Mouse (Mus musculus) lung, adult 2 months (tissue): ENCODE data around the gene Esyt3. TPM values are rescaled to one million over a fixed set of nuclear protein-coding genes. Genes with fewer than 3 reads are reported as not detected.

Source experiments
- DNase-seq: peaks from one replicate; pipeline ENCODE4 v3.0.0; 2022
- H3K4me1 ChIP-seq: fragments of 200-500 bp; 2 replicates; pipeline ENCODE4 v1.6.1; 2011; ENCODE audit warnings: low read length; ENCODE audit not compliant: control insufficient read depth, insufficient read depth
- H3K4me3 ChIP-seq: fragments of 200-500 bp; replicated peaks from 2 replicates; pipeline ENCODE3; 2011; ENCODE audit warnings: low read depth, mild to moderate bottlenecking, control low read depth, low read length; ENCODE audit errors: extremely low read depth
- CTCF ChIP-seq: fragments of 200-500 bp; IDR thresholded peaks from 2 replicates; pipeline ENCODE4 v1.5.1; 2011; ENCODE audit warnings: mild to moderate bottlenecking, low read length, control low read depth; ENCODE audit not compliant: insufficient read depth
- POLR2A ChIP-seq: fragments of 200-500 bp; IDR thresholded peaks from 2 replicates; pipeline ENCODE4 v1.6.1; 2011; ENCODE audit warnings: low read depth, mild to moderate bottlenecking, control low read depth, low read length, borderline replicate concordance; ENCODE audit errors: extremely low read depth
- WGBS: fragments of 180-500 bp; shearing (Covaris S2); methylation state at CpG from one replicate; pipeline ENCODE4 v1.1.7; 2018; 5-methylcytosine and 5-hydroxymethylcytosine counted together
- polyA plus RNA-seq: library from polyadenylated mRNA; depleted of rRNA; stranded (reverse); fragments of >200 nt; gene quantifications from 2 replicates; pipeline ENCODE4 v1.2.3, GENCODE M21; 2012; rRNA removed

Gene Esyt3
- polyA plus RNA-seq = 6.0 and 11.0 TPM in 2 replicates

DNA sequence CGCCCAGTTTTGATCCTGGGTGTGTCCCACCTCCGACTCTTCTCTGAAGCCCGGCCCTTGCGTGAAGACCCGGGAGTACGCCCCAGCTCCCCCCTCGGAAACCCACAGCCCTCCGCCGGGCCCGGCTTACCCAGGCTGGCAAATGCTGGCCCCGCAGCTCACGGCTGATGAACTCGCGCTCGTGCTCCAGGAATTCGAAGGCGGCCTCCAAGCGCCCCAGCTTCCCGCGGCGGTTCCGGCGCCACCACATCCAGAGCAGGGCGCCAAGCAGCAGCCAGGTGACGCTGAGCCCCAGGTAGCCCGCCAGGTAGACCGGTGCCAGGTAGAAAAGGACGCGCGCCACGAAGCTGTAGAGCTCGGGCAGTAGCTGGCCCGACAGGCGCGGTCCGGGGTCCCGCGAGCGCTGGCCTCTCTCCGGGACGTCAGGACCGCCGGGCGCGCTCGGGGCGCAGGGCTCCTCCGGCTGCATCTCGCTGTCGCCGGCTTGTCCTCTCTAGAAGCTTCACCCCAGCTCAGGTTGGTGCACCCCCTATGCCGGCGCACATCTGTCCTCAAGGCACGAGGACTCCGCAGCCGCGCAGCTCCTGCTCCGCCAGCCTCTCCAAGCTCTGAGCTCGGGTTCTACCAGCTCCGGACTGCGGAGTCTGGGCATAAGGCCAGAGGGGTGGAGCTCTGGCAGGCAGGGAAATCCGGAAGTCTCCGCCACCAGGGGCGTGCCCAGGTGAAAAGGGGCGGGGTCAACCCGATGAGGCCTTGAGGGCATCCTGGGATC is at the start of gene Esyt3:
Esyt3 (minus strand) TSS at position 637 of the 772 bp plus-strand sequence.
- peak; percentile 65 for DNase-seq
- peaks cover 3% of the 10 kb centered on the region; the same call in 1 of the 2 replicates for H3K4me1 ChIP-seq
- peak within 1 kb of the TSS; percentile 46 for H3K4me3 ChIP-seq
- WGBS = 1% methylated on average over 66 of the region's 66 CpGs
- TF ChIP-seq POLR2A (peak; percentile 15; the same call in 1 of the 2 replicates), CTCF (no peak)

DNA sequence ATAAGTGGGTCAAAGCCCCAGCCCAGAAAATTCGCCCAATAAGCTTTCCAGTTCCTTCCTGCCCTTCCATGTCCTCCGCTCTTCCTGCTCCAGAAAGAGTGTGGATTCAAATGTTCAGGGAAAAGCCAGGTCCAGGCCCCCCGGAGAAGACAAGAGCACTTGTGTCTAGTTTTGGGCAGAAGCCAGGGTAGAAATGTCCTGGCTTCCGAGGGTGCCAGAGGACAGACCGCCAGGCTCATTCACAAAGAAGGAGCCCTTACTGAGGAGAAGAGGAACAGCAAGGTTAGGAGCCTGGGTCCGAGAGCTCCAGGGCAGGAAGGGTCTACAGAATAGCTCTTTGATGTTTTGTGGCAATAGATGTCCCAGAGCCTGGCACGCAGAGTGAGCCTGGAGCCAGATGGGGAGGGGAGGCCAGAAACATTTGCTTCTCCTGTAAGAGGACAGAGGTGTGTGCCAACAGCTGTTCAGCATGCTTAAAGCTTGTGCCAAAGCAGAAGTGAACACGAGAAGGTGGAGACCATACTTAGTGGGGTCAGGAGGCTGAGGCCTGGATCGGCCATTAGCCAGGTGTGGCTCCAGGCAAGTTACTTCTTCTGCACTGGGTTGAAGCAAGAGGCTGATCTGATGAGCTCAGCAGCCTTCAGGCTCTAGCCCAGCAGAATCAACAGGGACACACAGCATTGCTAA is 43.1 kb upstream of the Esyt3 start:
- H3K4me1 ChIP-seq = peaks cover 3% of the 10 kb centered on the region; the same call in 1 of the 2 replicates
- no peak overlapping the region for H3K4me3 ChIP-seq
- 56% methylated on average over 9 of the region's 9 CpGs for WGBS
- TF ChIP-seq CTCF (no peak), POLR2A (no peak)
- no peak for DNase-seq

DNA sequence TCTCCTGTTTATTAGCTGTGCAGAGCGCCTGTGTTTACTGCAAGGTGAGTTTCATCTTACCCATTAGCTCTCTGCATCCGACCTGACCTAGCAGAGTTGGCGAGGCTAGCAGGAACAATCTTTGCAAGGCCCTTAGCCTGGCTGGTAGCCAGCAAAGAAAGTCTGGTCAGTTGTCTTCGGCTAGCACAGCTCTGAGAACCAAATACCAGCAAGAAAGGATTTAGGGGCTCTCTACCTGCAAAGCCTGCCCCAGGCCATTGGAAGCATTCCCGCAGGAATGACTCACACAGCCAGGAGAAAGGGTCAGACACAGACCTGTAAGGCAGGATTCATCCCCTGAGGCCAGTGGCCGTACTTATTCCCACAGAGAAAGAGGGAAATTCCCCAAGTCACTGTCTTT is 42.4 kb upstream of the Esyt3 start:
- TF ChIP-seq POLR2A = no peak
- TF ChIP-seq CTCF = no peak
- peaks cover 3% of the 10 kb centered on the region; the same call in 1 of the 2 replicates for H3K4me1 ChIP-seq
- DNase-seq = no peak
- WGBS = 63% methylated on average over 6 of the region's 6 CpGs
- H3K4me3 ChIP-seq = no peak overlapping the region

DNA sequence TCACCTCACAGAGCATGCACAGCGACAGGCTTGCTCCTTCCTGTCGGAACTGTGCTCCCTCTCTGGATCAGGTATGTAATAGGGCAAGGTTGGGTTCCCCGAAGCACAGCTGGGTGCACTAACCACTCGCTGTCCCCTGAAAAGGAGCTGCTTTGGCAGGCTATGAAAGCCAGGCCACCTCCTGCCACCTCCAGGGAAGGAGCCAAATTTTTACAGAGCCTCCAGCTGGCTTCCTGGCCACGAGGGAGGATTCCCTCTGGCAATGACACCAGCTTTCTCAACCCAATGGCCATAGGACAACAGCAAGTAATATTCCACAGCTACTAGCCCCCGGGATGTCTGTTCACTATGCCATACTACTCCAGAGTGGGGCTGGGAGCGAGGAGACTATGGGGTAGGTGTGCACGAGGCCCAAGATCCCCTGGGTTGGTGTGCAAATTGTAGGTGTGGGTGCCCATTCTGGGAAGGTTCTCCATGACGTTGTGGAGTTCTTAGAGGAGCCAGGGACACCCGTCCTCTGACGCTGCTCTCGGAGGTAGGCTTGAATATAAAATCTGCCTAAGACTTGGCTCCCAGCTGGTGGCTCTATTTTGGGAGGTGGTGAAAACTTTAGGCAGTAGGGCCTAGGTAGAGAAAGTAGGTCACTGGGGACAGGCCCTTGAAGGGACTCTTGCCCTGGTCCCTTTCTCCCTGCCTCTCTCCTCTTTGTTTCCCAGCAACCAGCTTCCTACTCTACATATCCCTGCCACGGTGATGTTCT is 38.9 kb upstream of the Esyt3 start:
- TF ChIP-seq CTCF = no peak
- TF ChIP-seq POLR2A = no peak
- H3K4me1 ChIP-seq = 0 out of 2 replicates have a peak, but pooled peaks cover 3% of the 10 kb centered on the region
- H3K4me3 ChIP-seq = no peak overlapping the region
- WGBS = 84% methylated on average over 13 of the region's 13 CpGs
- DNase-seq = no peak

DNA sequence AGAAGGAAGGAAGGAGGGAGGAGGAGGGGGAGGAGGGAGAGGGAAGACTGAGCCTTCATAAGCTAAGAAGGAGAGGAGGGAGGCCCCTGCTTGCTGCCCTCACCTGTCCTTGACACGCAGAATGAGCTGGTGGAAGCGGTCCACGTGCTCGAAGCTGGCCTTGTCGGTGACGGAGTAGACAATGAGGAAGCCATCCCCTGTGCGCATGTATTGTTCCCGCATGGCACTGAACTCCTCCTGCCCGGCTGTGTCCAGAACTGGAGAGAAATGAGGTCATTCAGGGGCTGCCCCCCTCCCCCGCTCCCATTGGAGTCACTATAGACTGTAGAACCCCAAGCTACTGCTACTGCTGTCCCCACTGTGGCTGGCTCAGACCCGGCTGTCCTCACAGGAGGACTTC is 36.0 kb upstream of the Esyt3 start:
- TF ChIP-seq CTCF = no peak
- TF ChIP-seq POLR2A = no peak
- H3K4me3 ChIP-seq = no peak overlapping the region
- no peaks in the 10 kb centered on the region for H3K4me1 ChIP-seq
- no peak for DNase-seq
- WGBS = 64% methylated on average over 11 of the region's 11 CpGs

DNA sequence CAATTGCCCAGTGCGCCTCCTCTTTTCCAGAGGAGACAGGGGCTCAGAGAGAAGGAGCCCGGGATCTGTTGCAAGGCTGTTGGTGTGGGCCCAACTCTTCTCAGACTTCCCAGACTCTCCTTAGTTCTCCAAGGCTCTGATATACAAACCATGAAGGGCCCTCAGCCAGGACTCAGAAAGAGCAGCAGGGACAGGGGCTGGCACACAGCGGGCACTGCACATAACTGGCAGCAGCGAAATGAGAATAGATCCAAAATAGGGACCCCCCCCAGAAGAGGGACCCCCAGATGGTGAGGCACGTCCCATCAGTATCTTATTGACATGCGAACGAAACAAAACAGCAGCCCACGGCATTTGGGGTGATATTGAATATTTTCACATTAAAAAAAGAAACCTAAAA is 34.8 kb upstream of the Esyt3 start:
- no peak for TF ChIP-seq CTCF
- TF ChIP-seq POLR2A = no peak
- Histone ChIP-seq H3K4me3 (no peak overlapping the region), H3K4me1 (no peaks in the 10 kb centered on the region)
- no peak for DNase-seq
- WGBS = 95% methylated on average over 8 of the region's 8 CpGs

DNA sequence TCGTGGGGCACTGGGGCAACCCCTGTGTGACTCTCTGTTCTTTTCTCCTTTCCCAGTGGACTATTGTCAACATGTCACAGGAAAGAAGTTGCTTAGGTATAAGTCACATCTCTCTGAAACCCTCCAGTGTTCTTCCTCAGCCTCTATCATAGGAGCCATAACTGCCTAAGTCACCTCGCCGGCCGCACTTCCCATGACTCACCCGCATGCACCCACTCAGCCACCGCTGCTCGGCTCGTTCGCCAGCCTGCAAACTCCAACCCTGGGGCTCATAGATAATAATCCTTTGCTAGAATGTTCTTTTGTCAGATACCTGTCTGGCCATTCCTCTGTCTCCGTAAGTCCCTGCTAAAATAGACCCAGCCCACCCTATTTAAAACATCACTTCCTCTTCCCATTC is 33.2 kb upstream of the Esyt3 start:
- DNase-seq = no peak
- WGBS = 95% methylated on average over 10 of the region's 10 CpGs
- Histone ChIP-seq H3K4me3 (no peak overlapping the region), H3K4me1 (no peaks in the 10 kb centered on the region)
- TF ChIP-seq CTCF (no peak), POLR2A (no peak)

DNA sequence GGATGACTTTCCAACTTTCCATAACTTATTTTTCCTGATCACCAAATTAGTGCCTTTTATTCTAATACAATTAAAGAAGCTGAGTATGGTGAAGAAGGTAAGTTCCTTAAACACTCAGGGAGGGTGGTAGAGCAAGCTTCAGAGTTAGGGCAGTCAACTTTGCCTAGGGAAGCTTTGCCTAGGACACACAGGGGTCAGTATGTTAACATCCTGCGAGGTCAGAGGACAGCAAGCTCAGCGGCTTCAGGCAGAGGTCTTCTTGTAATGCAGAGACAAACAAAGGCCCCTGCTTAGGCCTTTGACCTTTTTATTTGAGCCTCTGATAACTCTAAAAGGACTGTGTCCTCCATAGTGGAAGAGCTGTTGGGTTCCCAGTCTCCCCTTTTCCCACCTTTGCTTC is 32.4 kb upstream of the Esyt3 start:
- WGBS = 39% methylated on average over 2 of the region's 2 CpGs
- no peaks in the 10 kb centered on the region for H3K4me1 ChIP-seq
- H3K4me3 ChIP-seq = no peak overlapping the region
- no peak for DNase-seq
- no peak for TF ChIP-seq CTCF
- TF ChIP-seq POLR2A = no peak

DNA sequence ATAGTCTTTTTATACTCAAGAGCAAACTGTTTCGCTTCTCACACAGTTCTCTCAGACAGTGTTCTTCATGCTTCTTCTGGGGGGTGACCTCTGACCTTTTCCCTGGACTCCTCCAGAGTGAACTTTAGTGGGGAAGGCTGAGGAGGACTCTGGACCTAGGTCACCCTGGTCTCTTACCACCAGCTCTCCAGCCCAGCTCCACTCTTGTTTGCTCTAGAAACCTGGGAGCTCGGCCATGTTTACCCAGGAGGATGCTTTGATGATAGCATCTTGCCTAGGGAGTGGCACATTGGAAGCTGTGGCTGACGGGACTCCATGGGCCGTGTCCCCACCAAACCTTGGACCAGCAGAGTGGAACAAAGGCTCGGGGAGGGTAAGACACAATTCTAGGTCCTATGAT is 31.8 kb upstream of the Esyt3 start:
- no peak for DNase-seq
- 31% methylated on average over 5 of the region's 5 CpGs for WGBS
- Histone ChIP-seq H3K4me3 (no peak overlapping the region), H3K4me1 (no peaks in the 10 kb centered on the region)
- TF ChIP-seq POLR2A (no peak), CTCF (no peak)
